Comparison of ENCODE assay signal across 11 mouse cellular contexts in genomic region chr5:134620457-134620856, GRCm38 (mm10).
"Had no signal": no experiment of that assay in that cellular context is flagged by ENCODE, and none has a peak within 500 bp of the region (broad histone marks: within the 10 kb centered on the region; RNA-seq: fewer than 3 reads in every experiment).

No protein-coding gene starts in this region.

- DNase-seq: kidney, postnatal 14 days; retina, postnatal 1 day; right cerebral cortex, postnatal 4 days; spleen, adult 18-20 months; thymus, adult 18-20 months; thymus, postnatal 25 days had no signal

- H3K4me1 ChIP-seq: kidney, embryonic 15.5 days; limb, embryonic 13.5 days; midbrain, embryonic 12.5 days had no signal

- H3K4me3 ChIP-seq: kidney, embryonic 15.5 days; limb, embryonic 13.5 days; midbrain, embryonic 12.5 days; neural tube, embryonic 13.5 days had no signal

- H3K27ac ChIP-seq: kidney, embryonic 15.5 days; limb, embryonic 13.5 days; liver, embryonic 14.5 days; midbrain, embryonic 12.5 days; neural tube, embryonic 13.5 days had no signal

- H3K27me3 ChIP-seq: kidney, embryonic 15.5 days; limb, embryonic 13.5 days; midbrain, embryonic 12.5 days; neural tube, embryonic 13.5 days had no signal

- H3K9me3 ChIP-seq: kidney, embryonic 15.5 days; limb, embryonic 13.5 days; midbrain, embryonic 12.5 days; neural tube, embryonic 13.5 days had no signal
